Mouse (Mus musculus) thymus, postnatal 36 days (tissue): ENCODE data around the gene Hectd2.

Experiments
- DNase-seq, 2 experiments: peaks; one replicate each; pipeline ENCODE4 v3.0.0; 2022; ENCODE audit warnings: mixed read lengths in 2 of 2

Hectd2 gene

GRCm38 (mm10) chr19:36573986-36574385 lies 19.5 kb downstream of the Hectd2 start:
- no peak for DNase-seq

GRCm38 (mm10) chr19:36575159-36575558 lies 20.7 kb downstream of the Hectd2 start:
- DNase-seq = no peak

DNA sequence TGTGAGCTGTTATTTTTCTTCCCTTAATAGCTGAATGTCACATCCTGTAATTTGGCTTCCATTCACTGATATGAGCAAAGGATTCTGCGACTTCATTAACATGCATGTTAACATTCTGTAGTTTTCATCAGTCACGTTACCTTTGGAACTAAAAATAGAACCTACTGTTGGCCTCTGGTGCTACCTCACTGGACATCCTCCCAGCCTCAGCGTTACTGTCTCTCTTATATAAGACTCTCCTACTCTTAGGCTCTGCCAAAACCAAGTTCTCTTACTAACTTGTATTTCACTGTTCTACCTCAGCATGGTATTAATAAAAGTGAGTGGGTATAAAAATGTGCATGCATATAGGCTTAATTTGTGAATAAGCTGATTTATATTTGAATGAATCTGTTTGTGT lies 26.4 kb downstream of the Hectd2 start:
- DNase-seq = no peak

- DNase-seq = no peak
These were observed 27.7 kb downstream of the Hectd2 start for GRCm38 (mm10) chr19:36582116-36582515.

- no peak for DNase-seq
These were observed 31.1 kb downstream of the Hectd2 start for GRCm38 (mm10) chr19:36585505-36585904.

DNA sequence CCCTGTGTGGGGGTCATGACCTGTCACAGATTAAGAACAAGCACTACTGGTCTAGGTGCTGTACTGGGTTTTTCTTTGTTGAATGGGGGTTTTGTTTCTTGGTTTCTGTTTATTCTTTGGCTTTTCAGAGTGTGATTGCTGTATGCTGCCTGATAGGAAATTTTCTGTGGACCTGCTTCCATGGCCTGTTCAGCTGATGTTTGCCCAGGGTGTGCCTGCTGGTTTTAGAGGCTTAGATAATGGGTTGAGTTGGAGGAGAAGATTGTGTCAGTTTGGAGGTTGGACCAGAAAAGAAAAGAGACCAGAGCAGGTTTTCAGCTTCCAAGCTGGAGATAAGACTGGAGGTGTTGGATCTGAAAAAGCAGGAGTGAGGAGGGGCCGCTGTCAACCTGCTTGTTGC lies 40.0 kb downstream of the Hectd2 start:
- DNase-seq = no peak

DNA sequence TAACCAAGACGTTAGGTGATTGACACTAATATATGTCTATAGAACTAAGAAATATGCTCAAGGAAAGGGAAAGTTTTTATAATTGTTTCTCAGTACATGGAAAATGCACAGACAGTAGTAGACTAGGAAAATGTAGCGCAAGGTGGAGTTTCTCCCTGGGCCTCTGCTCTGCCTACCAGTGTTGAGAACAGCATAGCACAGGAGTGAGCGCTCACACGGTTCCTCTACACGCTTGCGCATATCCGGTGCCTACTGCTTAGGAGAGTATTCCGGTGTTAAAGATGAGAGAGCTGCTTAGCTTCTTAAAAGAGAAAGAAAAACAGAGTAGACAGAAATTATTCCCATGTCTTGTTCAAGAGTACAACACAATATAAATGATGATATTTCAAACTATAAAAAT lies 47.4 kb downstream of the Hectd2 start:
- no peak for DNase-seq

DNA sequence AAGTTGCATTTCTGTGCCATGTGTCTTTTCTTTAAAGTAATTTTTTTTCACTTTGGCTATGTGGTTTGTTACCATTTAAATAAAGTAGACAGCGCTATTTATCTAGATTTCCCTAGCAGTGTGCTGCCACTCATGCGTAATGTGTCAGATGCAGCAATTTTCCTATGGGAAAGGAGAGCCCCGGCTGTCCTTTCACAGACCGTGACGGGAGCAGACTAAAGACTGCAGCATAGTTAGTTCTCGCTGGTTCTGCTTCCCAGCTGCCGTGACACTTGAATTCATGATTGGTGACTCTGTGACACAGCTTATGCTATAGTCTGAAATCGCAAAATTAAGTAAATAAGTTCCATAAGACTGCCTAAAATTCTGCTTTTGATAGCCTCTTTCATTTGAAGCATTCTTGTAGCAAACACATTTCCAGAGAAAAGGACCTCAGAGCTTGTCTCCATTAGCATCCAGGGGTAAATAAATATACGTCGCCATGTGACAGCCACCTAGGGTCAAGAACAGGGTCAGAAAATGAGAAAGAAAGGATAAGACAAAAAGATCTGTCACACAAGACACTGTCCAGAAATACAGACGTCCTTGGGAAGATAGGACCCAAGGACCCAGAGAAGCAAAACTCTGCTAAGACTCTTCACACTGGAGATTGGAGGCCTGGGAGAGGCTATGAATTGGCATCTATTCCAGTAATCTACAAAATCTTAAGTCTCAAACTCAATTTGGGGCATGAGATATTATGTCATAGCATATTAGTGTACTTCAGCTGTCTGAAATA lies 48.3 kb downstream of the Hectd2 start:
- no peak for DNase-seq

GRCm38 (mm10) chr19:36606270-36606669 lies 51.8 kb downstream of the Hectd2 start:
- DNase-seq = no peak

DNA sequence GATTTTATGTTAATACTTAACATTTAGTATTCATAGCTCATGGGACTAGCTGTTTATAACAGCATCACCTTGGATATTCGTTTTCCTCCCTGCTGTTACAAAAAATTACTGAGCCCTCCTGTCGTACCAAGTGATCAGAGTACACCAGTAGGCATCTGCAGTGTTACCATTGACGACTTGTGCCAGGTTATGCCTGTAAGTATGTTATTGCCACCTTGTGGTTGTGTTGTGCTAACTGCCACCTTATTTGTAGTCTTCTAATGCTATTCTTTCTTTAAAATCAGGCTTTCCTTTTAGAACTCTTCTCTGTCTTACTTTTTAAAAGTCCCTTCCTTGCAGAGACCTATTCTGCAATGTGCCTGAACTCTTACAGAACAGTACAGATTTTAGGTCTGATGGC lies 54.8 kb downstream of the Hectd2 start:
- DNase-seq = no peak

DNA sequence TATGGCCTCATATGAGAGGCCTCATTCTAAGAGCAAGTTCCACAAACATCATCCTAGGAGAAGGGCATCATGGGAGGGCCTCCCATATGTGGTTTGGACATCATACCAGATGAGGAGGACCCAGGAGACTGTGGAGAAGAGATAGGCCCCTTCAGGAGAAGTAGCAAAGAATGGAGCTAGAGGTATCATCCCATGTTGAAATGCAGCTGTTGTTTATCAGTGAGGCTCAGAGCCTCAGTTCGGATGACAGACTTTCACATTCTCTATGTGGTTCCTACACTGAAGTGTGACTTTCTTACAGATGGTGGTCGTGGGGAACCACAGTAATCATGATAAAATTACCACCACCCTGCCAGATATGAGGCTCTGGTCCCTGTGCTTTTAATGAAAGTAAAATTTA lies 55.9 kb downstream of the Hectd2 start:
- no peak for DNase-seq

GRCm38 (mm10) chr19:36625906-36626305 lies 71.5 kb downstream of the Hectd2 start:
- DNase-seq = no peak

DNA sequence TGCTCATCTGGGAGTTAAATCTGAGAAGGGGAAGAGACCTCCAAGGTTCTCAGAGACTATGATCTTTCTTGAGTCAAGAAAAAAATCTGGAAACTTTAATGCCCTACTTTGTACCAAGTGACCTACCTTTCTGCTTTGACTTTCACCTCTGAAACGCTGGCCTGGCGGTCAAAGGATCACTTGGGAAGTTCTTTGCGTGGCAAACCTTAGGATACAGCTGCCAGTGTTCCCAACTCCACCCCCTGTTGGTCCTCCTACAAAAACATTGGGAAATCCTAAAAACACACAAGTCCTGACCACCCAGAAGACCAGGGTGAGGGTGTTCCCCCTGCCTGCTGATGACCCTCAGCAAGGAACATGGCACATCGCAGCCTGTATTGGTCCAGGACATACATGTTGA lies 72.4 kb downstream of the Hectd2 start:
- no peak for DNase-seq

DNA sequence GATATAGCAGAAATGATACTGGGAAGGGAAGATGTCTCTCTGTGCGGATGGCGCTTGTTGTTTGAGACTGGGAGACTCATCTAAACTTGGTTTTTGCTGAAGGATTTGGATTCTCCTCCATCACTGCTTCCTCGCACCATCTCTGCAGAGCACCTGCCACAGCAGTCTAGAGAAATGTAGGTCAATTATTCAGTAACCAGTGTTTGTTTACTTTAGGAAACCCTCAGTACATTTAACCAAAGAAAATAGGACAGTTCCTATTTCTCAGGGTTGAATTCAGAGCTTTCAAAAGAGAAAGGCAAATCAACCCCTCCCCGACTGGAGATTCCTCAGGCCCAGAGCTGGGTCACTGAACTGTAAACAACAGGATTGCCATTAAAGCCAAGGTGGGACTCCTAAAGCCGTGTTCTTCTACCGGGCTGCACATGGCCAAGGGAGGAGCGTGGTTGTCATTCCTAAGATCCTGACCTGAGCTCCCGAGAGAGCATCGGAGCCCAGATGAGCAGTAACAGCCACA lies 75.0 kb downstream of the Hectd2 start:
- DNase-seq = no peak

- no peak for DNase-seq
These were observed 75.9 kb downstream of the Hectd2 start for GRCm38 (mm10) chr19:36630361-36630760.

- DNase-seq = no peak
These were observed 80.3 kb downstream of the Hectd2 start for GRCm38 (mm10) chr19:36634771-36635170.

DNA sequence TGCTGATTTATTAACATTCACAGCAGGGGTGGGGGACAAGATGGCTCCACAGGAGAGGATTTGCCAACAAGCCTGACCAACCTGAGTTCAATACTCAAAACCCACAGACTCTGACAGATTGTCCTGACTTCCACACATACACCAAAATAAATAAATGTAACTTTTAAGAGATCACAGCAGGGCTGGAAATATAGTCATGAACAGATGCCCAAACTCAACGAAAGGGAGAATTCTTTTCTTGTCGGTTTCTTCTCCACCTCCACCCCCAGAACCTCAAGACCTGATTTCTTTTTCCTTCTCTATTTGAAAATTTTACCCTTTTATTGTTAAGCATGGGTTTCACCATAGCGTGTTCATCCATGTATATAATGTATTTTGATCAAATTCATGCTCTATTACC lies 82.8 kb downstream of the Hectd2 start:
- DNase-seq = no peak

DNA sequence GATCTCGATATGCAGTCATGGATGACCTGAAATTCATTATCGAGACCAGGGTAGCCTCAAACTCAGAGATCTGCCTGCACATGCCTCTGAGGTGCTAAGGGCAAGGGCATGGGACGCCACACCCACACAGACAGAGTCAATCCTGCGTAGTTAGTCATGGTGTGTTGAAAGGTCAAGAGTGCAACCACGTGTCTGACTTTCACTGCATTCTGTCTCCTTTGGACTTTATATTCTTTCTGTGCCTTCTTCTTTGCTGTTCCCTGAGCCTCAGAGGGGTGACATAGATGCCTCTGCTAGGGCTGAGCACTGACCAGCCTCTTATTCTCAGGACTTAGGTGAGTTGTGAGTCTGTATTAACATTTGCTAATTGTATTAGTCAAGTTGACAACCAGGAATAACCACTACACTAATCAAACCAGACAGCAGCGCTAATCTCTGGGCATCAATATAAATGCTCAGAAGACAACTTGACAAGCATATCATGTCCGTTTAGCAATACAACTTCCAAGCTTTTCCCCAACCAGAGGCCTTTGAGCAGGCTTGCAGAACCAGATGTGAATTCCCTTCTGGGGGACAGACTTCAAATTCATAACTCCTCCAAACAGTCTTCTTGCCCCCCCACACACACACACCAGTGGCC lies 83.6 kb downstream of the Hectd2 start:
- DNase-seq = no peak

- no peak for DNase-seq
These were observed 84.6 kb downstream of the Hectd2 start for GRCm38 (mm10) chr19:36639072-36639471.

GRCm38 (mm10) chr19:36641128-36641527 lies 86.7 kb downstream of the Hectd2 start:
- no peak for DNase-seq

DNA sequence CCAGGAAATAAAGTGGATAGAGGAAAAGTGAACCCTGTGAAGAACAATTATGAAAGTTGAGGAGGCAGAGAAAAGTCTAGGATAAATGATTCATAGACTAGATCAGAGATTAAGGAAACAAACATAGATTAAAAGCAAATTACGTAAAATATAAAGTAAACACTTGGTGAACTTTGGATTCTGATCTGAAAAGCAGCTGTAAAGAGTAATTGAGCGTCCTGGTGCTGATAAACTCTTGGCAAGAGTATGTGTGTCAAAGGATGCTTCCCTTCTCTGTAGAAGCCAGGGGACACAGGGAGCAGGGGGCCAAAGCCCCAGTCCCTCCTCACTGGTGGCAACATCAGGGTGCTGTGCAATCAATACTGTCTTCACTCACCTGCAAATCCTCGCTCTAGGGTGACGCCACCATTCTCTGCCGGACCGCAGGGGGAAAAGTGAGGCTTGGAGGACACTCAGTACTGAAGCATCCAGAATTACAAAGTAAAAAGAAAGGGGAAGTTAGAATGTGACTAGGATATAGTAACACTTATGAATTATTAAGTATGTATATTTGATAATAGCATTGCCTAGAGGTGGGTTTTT lies 91.0 kb downstream of the Hectd2 start:
- DNase-seq = no peak

- DNase-seq = no peak
These were observed 91.8 kb downstream of the Hectd2 start for GRCm38 (mm10) chr19:36646132-36646828.

- DNase-seq = no peak
These were observed 98.2 kb downstream of the Hectd2 start for GRCm38 (mm10) chr19:36652686-36653085.
